Mouse (Mus musculus): ENCODE data around the gene Ulk3. TPM values are rescaled to one million over a fixed set of nuclear protein-coding genes. Genes with fewer than 3 reads are reported as not detected.

The Ulk3 gene
- total and polyA plus RNA-seq, 3 experiments: 2.6 to 11.4 (median 10.0) TPM

GRCm38 (mm10) chr9:57625674-57626500, 36.6 kb downstream of the Ulk3 start:
- Histone ChIP-seq H3K9me3 (replicated peaks; ENCODE audit: low read length) (no peaks in the 10 kb centered on the region), H3K9ac (ENCODE audit: insufficient read depth, low read depth) (no peak overlapping the region), H3K27ac (ENCODE audit: insufficient read depth, low read depth) (no peak overlapping the region), H3K4me1 (ENCODE audit: control insufficient read depth in 1 of 2, insufficient read depth in 2 of 2) (peaks cover 9 to 33% of the 10 kb centered on the region in 2 experiments), H3K4me2 (ENCODE audit: insufficient read depth, low read depth, poor library complexity, severe bottlenecking) (no peak overlapping the region), H3K27me3 (replicated peaks) (no peaks in the 10 kb centered on the region), H3K36me3 (replicated peaks in 1 of 2; ENCODE audit: control insufficient read depth in 1 of 2, insufficient read depth in 1 of 2, low read length in 1 of 2) (peaks cover 64 to 76% of the 10 kb centered on the region in 2 experiments), H3K79me2 (replicated peaks; ENCODE audit: control insufficient read depth, extremely low read depth, insufficient read depth, poor library complexity, severe bottlenecking) (no peaks in the 10 kb centered on the region), H3K4me3 (replicated peaks in 1 of 3; ENCODE audit: low read depth in 2 of 3, low read length in 2 of 3, poor library complexity in 1 of 3) (no peak overlapping the region)
- DNase-seq (ENCODE audit: extremely low read depth): no peak
- dilution Hi-C loops (cut with MboI; ENCODE audit: extremely low pct_ligation_motif_present, extremely low pct_unique_long_range_greater_than_20kb, low sequenced_read_pairs): no loop called here
- in situ Hi-C loops (cut with MboI; ENCODE audit: low pct_ligation_motif_present, low pct_unique_long_range_greater_than_20kb, low sequenced_read_pairs): no loop called here
- TF ChIP-seq POLR2A (IDR thresholded peaks at IDR 0.05; ENCODE audit: low read depth, low read length) (no peak; the same call in 1 of the 2 replicates), NRF1 (IDR thresholded peaks at IDR 0.05; ENCODE audit: low read depth, low read length) (no peak), RCOR1 (conservative IDR thresholded peaks at IDR 0.05; ENCODE audit: low read depth, low read length) (no peak), JUND (conservative IDR thresholded peaks at IDR 0.05; ENCODE audit: low read depth, low read length) (no peak), MYC (IDR thresholded peaks at IDR 0.05; ENCODE audit: low read depth, low read length) (no peak), ELF1 (IDR thresholded peaks at IDR 0.05; ENCODE audit: low read depth, low read length) (no peak), USF1 (IDR thresholded peaks at IDR 0.05; ENCODE audit: low read depth, low read length) (no peak)

- no peaks in the 10 kb centered on the region for H3K9me3 ChIP-seq (replicated peaks; ENCODE audit: low read length)
- in situ Hi-C loops (cut with MboI; ENCODE audit: low pct_ligation_motif_present, low pct_unique_long_range_greater_than_20kb, low sequenced_read_pairs): no loop called here
- H3K9ac ChIP-seq (ENCODE audit: insufficient read depth, low read depth): no peak overlapping the region
- no peaks in the 10 kb centered on the region for H3K27me3 ChIP-seq (replicated peaks)
- no peak overlapping the region for H3K4me2 ChIP-seq (ENCODE audit: insufficient read depth, low read depth, poor library complexity, severe bottlenecking)
- H3K4me3 ChIP-seq (replicated peaks in 1 of 3; ENCODE audit: low read depth in 2 of 3, low read length in 2 of 3, poor library complexity in 1 of 3): no peak overlapping the region
- peaks cover 73 to 89% of the 10 kb centered on the region in 2 experiments for H3K36me3 ChIP-seq (replicated peaks in 1 of 2; ENCODE audit: control insufficient read depth in 1 of 2, insufficient read depth in 1 of 2, low read length in 1 of 2)
- peaks cover 4% of the 10 kb centered on the region; the same call in 1 of the 2 replicates for H3K79me2 ChIP-seq (replicated peaks; ENCODE audit: control insufficient read depth, extremely low read depth, insufficient read depth, poor library complexity, severe bottlenecking)
- no peak for DNase-seq (ENCODE audit: extremely low read depth)
- dilution Hi-C loops (cut with MboI; ENCODE audit: extremely low pct_ligation_motif_present, extremely low pct_unique_long_range_greater_than_20kb, low sequenced_read_pairs): no loop called here
- no peak overlapping the region for H3K27ac ChIP-seq (ENCODE audit: insufficient read depth, low read depth)
- H3K4me1 ChIP-seq (ENCODE audit: control insufficient read depth in 1 of 2, insufficient read depth in 2 of 2): peaks cover 9 to 46% of the 10 kb centered on the region in 2 experiments
- no peak for TF ChIP-seq ZKSCAN1 (IDR thresholded peaks at IDR 0.05; ENCODE audit: borderline replicate concordance, low read depth, low read length)
- TF ChIP-seq GABPA (IDR thresholded peaks at IDR 0.05; ENCODE audit: insufficient replicate concordance, low read depth, low read length): no peak
- no peak for TF ChIP-seq RAD21 (IDR thresholded peaks at IDR 0.05; ENCODE audit: low read depth, low read length)
- TF ChIP-seq NELFE (IDR thresholded peaks at IDR 0.05; ENCODE audit: low read depth, low read length): no peak
- no peak for TF ChIP-seq CHD2 (IDR thresholded peaks at IDR 0.05; ENCODE audit: low read length)
- TF ChIP-seq MEF2A (IDR thresholded peaks at IDR 0.05; ENCODE audit: borderline replicate concordance, low read depth, low read length): no peak
- no peak for TF ChIP-seq SMC3 (IDR thresholded peaks at IDR 0.05; ENCODE audit: low read depth, low read length)
- TF ChIP-seq TBP (conservative IDR thresholded peaks at IDR 0.05; ENCODE audit: low read depth, low read length): no peak
- no peak for TF ChIP-seq CTCF (conservative IDR thresholded peaks at IDR 0.05 in 1 of 2, IDR thresholded peaks at IDR 0.05 in 1 of 2; ENCODE audit: low read depth in 2 of 2, low read length in 2 of 2)
Observed at GRCm38 (mm10) chr9:57627191-57627590, 37.9 kb downstream of the Ulk3 start.

All from CH12.LX (cell line).